ENCODE assay signal across 8 mouse cellular contexts in the genomic region with DNA sequence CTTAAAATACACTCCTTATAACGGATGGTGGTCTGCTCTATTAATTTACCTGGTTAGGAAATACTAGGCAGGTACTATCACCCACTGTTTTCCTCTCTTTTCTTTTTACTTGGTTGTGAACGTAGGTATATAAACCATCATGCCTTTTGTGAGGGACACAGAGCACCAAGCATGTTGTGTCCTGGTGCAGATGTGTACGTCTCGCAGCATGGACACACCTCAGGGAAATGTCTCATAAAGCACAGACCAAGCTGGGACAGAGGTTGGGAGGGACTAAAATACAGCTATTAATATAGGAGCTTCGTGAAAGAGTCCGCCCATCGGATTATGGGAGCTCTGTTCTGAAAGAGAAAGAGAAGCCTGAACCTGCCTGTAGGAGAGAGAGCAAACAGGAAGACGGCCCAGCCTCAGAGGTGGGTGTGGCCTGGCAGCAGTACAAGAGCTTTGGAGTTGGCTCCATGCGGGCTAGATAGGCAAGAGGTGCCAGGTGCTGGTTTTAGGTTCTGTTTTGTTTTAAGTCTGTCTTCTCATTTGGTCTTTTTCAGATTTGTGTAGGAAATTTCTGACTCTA. TPM values are rescaled to one million over a fixed set of nuclear protein-coding genes. Genes with fewer than 3 reads are reported as not detected.
DNase-seq lines count a peak whose midpoint lies in the region; ATAC-seq and TF ChIP-seq lines count a peak whose summit lies in the region.

No protein-coding gene starts in this region.

- no peaks in the 10 kb centered on the region for H3K36me3 ChIP-seq in midbrain, embryonic 15.5 days (replicated peaks)
- no peaks in the 10 kb centered on the region for H3K36me3 ChIP-seq in midbrain, postnatal 0 days (ENCODE audit: insufficient read depth, low read length)
- H3K36me3 ChIP-seq in liver, adult 2 months (ENCODE audit: control insufficient read depth, insufficient read depth, low read length): no peaks in the 10 kb centered on the region
- no peaks in the 10 kb centered on the region for H3K36me3 ChIP-seq in forebrain, embryonic 16.5 days (ENCODE audit: control insufficient read depth, insufficient read depth)

- H3K9me3 ChIP-seq in midbrain, embryonic 15.5 days: no peaks in the 10 kb centered on the region
- H3K9me3 ChIP-seq in midbrain, postnatal 0 days (ENCODE audit: low read length): no peaks in the 10 kb centered on the region
- H3K9me3 ChIP-seq in forebrain, embryonic 16.5 days (ENCODE audit: control insufficient read depth, low read length): no peaks in the 10 kb centered on the region

- peaks cover 12% of the 10 kb centered on the region; the same call in 1 of the 2 replicates for H3K4me1 ChIP-seq in midbrain, embryonic 15.5 days
- H3K4me1 ChIP-seq in midbrain, postnatal 0 days (ENCODE audit: insufficient read depth, low read length): 0 out of 2 replicates have a peak, but pooled peaks cover 3% of the 10 kb centered on the region
- H3K4me1 ChIP-seq in liver, adult 2 months (ENCODE audit: control insufficient read depth, insufficient read depth, low read length): no peaks in the 10 kb centered on the region; the same call in 1 of the 2 replicates
- H3K4me1 ChIP-seq in forebrain, embryonic 16.5 days (replicated peaks; ENCODE audit: control insufficient read depth, insufficient read depth, low read length): peaks cover 15% of the 10 kb centered on the region

- no peaks in the 10 kb centered on the region for H3K79me2 ChIP-seq in liver, adult 2 months (ENCODE audit: control insufficient read depth, insufficient read depth, low read length)

- ATAC-seq in midbrain, embryonic 15.5 days (replicated peaks): no peak
- no peak for ATAC-seq in midbrain, postnatal 0 days (ENCODE audit: low FRiP score)
- ATAC-seq in forebrain, embryonic 16.5 days: no peak

- no peak overlapping the region for H3K4me2 ChIP-seq in midbrain, embryonic 15.5 days
- H3K4me2 ChIP-seq in midbrain, postnatal 0 days (ENCODE audit: low read depth, low read length, poor library complexity, severe bottlenecking): no peak overlapping the region
- H3K4me2 ChIP-seq in forebrain, embryonic 16.5 days (ENCODE audit: low read length): no peak overlapping the region

- H3K9ac ChIP-seq in midbrain, embryonic 15.5 days: no peak overlapping the region
- no peak overlapping the region for H3K9ac ChIP-seq in midbrain, postnatal 0 days (replicated peaks; ENCODE audit: low read length, poor library complexity, severe bottlenecking)
- no peak overlapping the region for H3K9ac ChIP-seq in liver, adult 2 months (ENCODE audit: low read depth, low read length)
- no peak overlapping the region for H3K9ac ChIP-seq in forebrain, embryonic 16.5 days (replicated peaks; ENCODE audit: low read depth, low read length)

- WGBS in midbrain, embryonic 15.5 days: 65% methylated on average over 9 of the region's 9 CpGs
- WGBS in midbrain, postnatal 0 days: 65% methylated on average over 9 of the region's 9 CpGs
- WGBS in liver, adult 2 months: 45% methylated on average over 9 of the region's 9 CpGs
- 56% methylated on average over 9 of the region's 9 CpGs for WGBS in forebrain, embryonic 16.5 days

- H3K4me3 ChIP-seq in midbrain, embryonic 15.5 days: no peak overlapping the region
- H3K4me3 ChIP-seq in midbrain, postnatal 0 days (ENCODE audit: low read depth, low read length): no peak overlapping the region
- no peak overlapping the region for H3K4me3 ChIP-seq in liver, adult 2 months (ENCODE audit: insufficient read depth, low read depth, low read length)
- H3K4me3 ChIP-seq in forebrain, embryonic 16.5 days (replicated peaks; ENCODE audit: low read length): no peak overlapping the region

- no peak for TF ChIP-seq POLR2A in liver, adult 2 months (IDR thresholded peaks at IDR 0.05; ENCODE audit: extremely low read depth, insufficient read depth, low read length)

- DNase-seq in midbrain, postnatal 0 days (ENCODE audit: low spot score): no peak
- DNase-seq in adrenal gland, postnatal 36 days: peak; percentile 26 to 68
- DNase-seq in heart, adult 9 months (ENCODE audit: low spot score in 2 of 2): peak; percentile 59 to 70
- DNase-seq in liver, adult 2 months (ENCODE audit: extremely low read depth, low read depth, low spot score): peak; percentile 77
- DNase-seq in spleen, adult 18-20 months: peak; percentile 63 to 68
- DNase-seq in frontal cortex, postnatal 36 days (ENCODE audit: low spot score in 2 of 2): no peak

- no peak for TF ChIP-seq CTCF in midbrain, postnatal 0 days (IDR thresholded peaks at IDR 0.05)
- TF ChIP-seq CTCF in liver, adult 2 months (IDR thresholded peaks at IDR 0.05; ENCODE audit: low read depth, low read length): no peak; the same call in 1 of the 2 replicates

- H3K27ac ChIP-seq in midbrain, embryonic 15.5 days: peak overlapping the region; percentile 65; the same call in 1 of the 2 replicates
- no peak overlapping the region for H3K27ac ChIP-seq in midbrain, postnatal 0 days (ENCODE audit: low read depth, low read length)
- no peak overlapping the region for H3K27ac ChIP-seq in liver, adult 2 months (replicated peaks; ENCODE audit: insufficient read depth, low read depth, low read length)
- no peak overlapping the region for H3K27ac ChIP-seq in forebrain, embryonic 16.5 days (ENCODE audit: low read length)

- H3K27me3 ChIP-seq in midbrain, embryonic 15.5 days (replicated peaks): no peaks in the 10 kb centered on the region
- no peaks in the 10 kb centered on the region for H3K27me3 ChIP-seq in midbrain, postnatal 0 days (ENCODE audit: insufficient read depth, low read length)
- H3K27me3 ChIP-seq in liver, adult 2 months (ENCODE audit: control insufficient read depth, insufficient read depth, low read length): no peaks in the 10 kb centered on the region
- H3K27me3 ChIP-seq in forebrain, embryonic 16.5 days (replicated peaks; ENCODE audit: control insufficient read depth, insufficient read depth, low read length): no peaks in the 10 kb centered on the region

RNA-seq across cellular contexts. Expression of a gene that starts 10.4 kb away (rescaled TPM):
- not detected in 2 replicates for polyA plus RNA-seq in midbrain, embryonic 15.5 days (2015; fragmentation: Nextera tagmentation; extraction: Ambion mirVana)
- total RNA-seq in midbrain, postnatal 0 days (2014; rRNA removed): not detected in 2 replicates
- not detected in 2 replicates for polyA plus RNA-seq in midbrain, postnatal 0 days (2015; fragmentation: Nextera tagmentation; extraction: Ambion mirVana)
- not detected for total RNA-seq in adrenal gland, postnatal 36 days (2021)
- not detected in 2 replicates for total RNA-seq in liver, adult 2 months (2014; rRNA removed)
- not detected in 2 replicates for polyA plus RNA-seq in liver, adult 2 months (2012; rRNA removed)
- polyA plus RNA-seq in forebrain, embryonic 16.5 days (2015; fragmentation: Nextera tagmentation; extraction: Ambion mirVana): not detected in 2 replicates

RNA-seq across cellular contexts. Expression of a gene that starts 16.6 kb away (rescaled TPM):
- 37.7 and 39.4 TPM in 2 replicates for polyA plus RNA-seq in midbrain, embryonic 15.5 days (2015; fragmentation: Nextera tagmentation; extraction: Ambion mirVana)
- 73.3 and 80.5 TPM in 2 replicates for total RNA-seq in midbrain, postnatal 0 days (2014; rRNA removed)
- polyA plus RNA-seq in midbrain, postnatal 0 days (2015; fragmentation: Nextera tagmentation; extraction: Ambion mirVana): 20.1 and 23.4 TPM in 2 replicates
- 10 to 100 TPM; 54.0 to 62.2 TPM for total RNA-seq in adrenal gland, postnatal 36 days (2021)
- 52.4 and 55.1 TPM in 2 replicates for total RNA-seq in liver, adult 2 months (2014; rRNA removed)
- 8.7 and 9.0 TPM in 2 replicates for polyA plus RNA-seq in liver, adult 2 months (2012; rRNA removed)
- 51.6 and 59.7 TPM in 2 replicates for polyA plus RNA-seq in forebrain, embryonic 16.5 days (2015; fragmentation: Nextera tagmentation; extraction: Ambion mirVana)

Comparison
In these comparisons a context has a peak if more than half of its experiments do, and no peak if none do; other contexts are left out.
1. DNase-seq: peak in adrenal gland, postnatal 36 days (2 of 2), heart, adult 9 months (2 of 2), liver, adult 2 months (single experiment) and spleen, adult 18-20 months (2 of 2); none in midbrain, postnatal 0 days (single experiment) and frontal cortex, postnatal 36 days (0 of 2).